Mouse (Mus musculus) MEL (cell line): ENCODE data around the gene Gm10837. TPM values are rescaled to one million over a fixed set of nuclear protein-coding genes. Genes with fewer than 3 reads are reported as not detected.

Experiments used
- DNase-seq: peaks from one replicate; pipeline ENCODE4 v3.0.0; 2011; ENCODE audit warnings: low read depth, low spot score
- H3K27ac ChIP-seq: 2 replicates; pipeline ENCODE4 v1.5.1; 2012; ENCODE audit warnings: low read depth, mild to moderate bottlenecking, control low read depth, low read length, moderate library complexity; ENCODE audit not compliant: control insufficient read depth
- H3K27me3 ChIP-seq, 2 experiments: fragments of 150-350 bp in 1 of 2; sonication (generic) in 1 of 2; 2 replicates each; pipeline ENCODE4 v1.6.1; 2012; ENCODE audit warnings: low read length in 2 of 2, mild to moderate bottlenecking in 2 of 2, improper control_type of control experiment in 1 of 2, moderate library complexity in 1 of 2; ENCODE audit not compliant: insufficient read depth in 2 of 2, control insufficient read depth in 1 of 2
- H3K36me3 ChIP-seq, 2 experiments: 2 replicates each; pipeline ENCODE4 v1.6.1; 2012 to 2014; ENCODE audit warnings: low read length in 2 of 2, improper control_type of control experiment in 1 of 2, inconsistent platforms in 1 of 2, mild to moderate bottlenecking in 1 of 2; ENCODE audit not compliant: insufficient read depth in 2 of 2, control insufficient read depth in 1 of 2
- H3K4me1 ChIP-seq, 2 experiments: fragments of 150-350 bp in 1 of 2; sonication (generic) in 1 of 2; 2 replicates each; pipeline ENCODE4 v1.6.1; 2012; ENCODE audit warnings: low read length in 2 of 2, improper control_type of control experiment in 1 of 2, mild to moderate bottlenecking in 1 of 2; ENCODE audit not compliant: insufficient read depth in 2 of 2, control insufficient read depth in 1 of 2
- H3K4me3 ChIP-seq, 2 experiments: fragments of 150-350 bp in 1 of 2; sonication (generic) in 1 of 2; 2 replicates each; pipeline ENCODE4 v1.5.1; 2012; ENCODE audit warnings: low read depth in 2 of 2, low read length in 2 of 2, mild to moderate bottlenecking in 2 of 2, moderate library complexity in 2 of 2, control low read depth in 1 of 2, improper control_type of control experiment in 1 of 2; ENCODE audit not compliant: control insufficient read depth in 1 of 2, insufficient read depth in 1 of 2
- H3K79me2 ChIP-seq: 2 replicates; pipeline ENCODE4 v1.6.1; 2012; ENCODE audit warnings: mild to moderate bottlenecking, low read length, moderate library complexity; ENCODE audit not compliant: control insufficient read depth, poor library complexity, insufficient read depth
- H3K9ac ChIP-seq: 2 replicates; pipeline ENCODE4 v1.6.1; 2012; ENCODE audit warnings: low read depth, mild to moderate bottlenecking, control low read depth, low read length, moderate library complexity; ENCODE audit not compliant: control insufficient read depth, poor library complexity, severe bottlenecking
- H3K9me3 ChIP-seq: fragments of 150-350 bp; sonication (generic); replicated peaks from 2 replicates; pipeline ENCODE4 v1.6.1; 2012; ENCODE audit warnings: mild to moderate bottlenecking, low read length, improper control_type of control experiment, moderate library complexity; ENCODE audit not compliant: insufficient read depth
- CHD1 ChIP-seq: IDR thresholded peaks from 2 replicates; pipeline ENCODE4 v1.6.1; 2012; ENCODE audit warnings: low read depth, mild to moderate bottlenecking, inconsistent platforms, low read length, improper control_type of control experiment
- CHD2 ChIP-seq: IDR thresholded peaks from 2 replicates; pipeline ENCODE4 v1.6.1; 2011; ENCODE audit warnings: low read length, improper control_type of control experiment
- CTCF ChIP-seq, 3 experiments: IDR thresholded peaks in 2 of 3; conservative IDR thresholded peaks in 1 of 3; 2 replicates each; pipeline ENCODE4 v1.5.1; 2011 to 2012; ENCODE audit warnings: low read length in 3 of 3, low read depth in 2 of 3, mild to moderate bottlenecking in 2 of 3, improper control_type of control experiment in 1 of 3, inconsistent platforms in 1 of 3, mixed read lengths in 1 of 3, moderate library complexity in 1 of 3; ENCODE audit not compliant: control insufficient read depth in 1 of 3, insufficient read depth in 1 of 3, poor library complexity in 1 of 3, severe bottlenecking in 1 of 3
- E2F4 ChIP-seq: IDR thresholded peaks from 2 replicates; pipeline ENCODE4 v1.6.1; 2011; ENCODE audit warnings: low read depth, low read length, improper control_type of control experiment, borderline replicate concordance
- ELF1 ChIP-seq: IDR thresholded peaks from 2 replicates; pipeline ENCODE4 v1.6.1; 2014; ENCODE audit warnings: low read depth, mild to moderate bottlenecking, inconsistent platforms, low read length, improper control_type of control experiment, moderate library complexity
- EP300 ChIP-seq, 2 experiments: IDR thresholded peaks; 2 replicates each; pipeline ENCODE4 v1.6.1; 2011; ENCODE audit warnings: improper control_type of control experiment in 2 of 2, low read length in 2 of 2, low read depth in 1 of 2, mild to moderate bottlenecking in 1 of 2
- ETS1 ChIP-seq: IDR thresholded peaks from 2 replicates; pipeline ENCODE4 v1.6.1; 2012; ENCODE audit warnings: low read depth, mild to moderate bottlenecking, inconsistent platforms, low read length, improper control_type of control experiment, moderate library complexity
- GABPA ChIP-seq: IDR thresholded peaks from 2 replicates; pipeline ENCODE4 v1.6.1; 2012; ENCODE audit warnings: low read depth, mild to moderate bottlenecking, inconsistent platforms, low read length, improper control_type of control experiment, moderate library complexity
- GATA1 ChIP-seq: IDR thresholded peaks from 2 replicates; pipeline ENCODE4 v1.6.1; 2011; ENCODE audit warnings: low read depth, low read length, improper control_type of control experiment
- HCFC1 ChIP-seq: IDR thresholded peaks from 2 replicates; pipeline ENCODE4 v1.6.1; 2012; ENCODE audit warnings: low read depth, mild to moderate bottlenecking, inconsistent platforms, low read length, improper control_type of control experiment, moderate library complexity
- JUND ChIP-seq: IDR thresholded peaks from 2 replicates; pipeline ENCODE4 v1.6.1; 2011; ENCODE audit warnings: low read depth, mild to moderate bottlenecking, improper control_type of control experiment, low read length
- KAT2A ChIP-seq: conservative IDR thresholded peaks from 2 replicates; pipeline ENCODE4 v1.6.1; 2012; ENCODE audit warnings: low read depth, low read length, improper control_type of control experiment, inconsistent platforms
- MAFK ChIP-seq: IDR thresholded peaks from 2 replicates; pipeline ENCODE4 v1.6.1; 2011; ENCODE audit warnings: low read depth, mild to moderate bottlenecking, low read length, improper control_type of control experiment, borderline replicate concordance
- MAX ChIP-seq: IDR thresholded peaks from 2 replicates; pipeline ENCODE4 v1.6.1; 2011; ENCODE audit warnings: low read length, improper control_type of control experiment
- MAZ ChIP-seq: IDR thresholded peaks from 2 replicates; pipeline ENCODE4 v1.6.1; 2012; ENCODE audit warnings: low read depth, mild to moderate bottlenecking, inconsistent platforms, low read length, improper control_type of control experiment
- MEF2A ChIP-seq: IDR thresholded peaks from 2 replicates; pipeline ENCODE4 v1.6.1; 2014; ENCODE audit warnings: low read depth, mild to moderate bottlenecking, inconsistent platforms, low read length, improper control_type of control experiment; ENCODE audit not compliant: poor library complexity, insufficient replicate concordance, severe bottlenecking; ENCODE audit errors: extremely low read depth
- MXI1 ChIP-seq: IDR thresholded peaks from 2 replicates; pipeline ENCODE4 v1.6.1; 2011; ENCODE audit warnings: mild to moderate bottlenecking, low read depth, low read length, improper control_type of control experiment
- MYB ChIP-seq: IDR thresholded peaks from 2 replicates; pipeline ENCODE4 v1.6.1; 2011; ENCODE audit warnings: mild to moderate bottlenecking, low read depth, low read length, improper control_type of control experiment
- NELFE ChIP-seq: IDR thresholded peaks from 2 replicates; pipeline ENCODE4 v1.6.1; 2011; ENCODE audit warnings: low read depth, low read length, improper control_type of control experiment
- NRF1 ChIP-seq: IDR thresholded peaks from 2 replicates; pipeline ENCODE4 v1.6.1; 2014; ENCODE audit warnings: low read depth, mild to moderate bottlenecking, inconsistent platforms, low read length, improper control_type of control experiment, moderate library complexity; ENCODE audit not compliant: poor library complexity, insufficient read depth, severe bottlenecking
- POLR2AphosphoS2 ChIP-seq: IDR thresholded peaks from 2 replicates; pipeline ENCODE4 v1.6.1; 2011; ENCODE audit warnings: low read length, improper control_type of control experiment
- RAD21 ChIP-seq: IDR thresholded peaks from 2 replicates; pipeline ENCODE4 v1.6.1; 2011; ENCODE audit warnings: mild to moderate bottlenecking, low read depth, low read length, improper control_type of control experiment
- RCOR1 ChIP-seq: IDR thresholded peaks from 2 replicates; pipeline ENCODE4 v1.6.1; 2012; ENCODE audit warnings: low read depth, mild to moderate bottlenecking, inconsistent platforms, low read length, improper control_type of control experiment
- SIN3A ChIP-seq: IDR thresholded peaks from 2 replicates; pipeline ENCODE4 v1.6.1; 2012; ENCODE audit warnings: low read length, improper control_type of control experiment, inconsistent platforms
- SMC3 ChIP-seq: IDR thresholded peaks from 2 replicates; pipeline ENCODE4 v1.6.1; 2011; ENCODE audit warnings: low read depth, low read length, improper control_type of control experiment
- TBP ChIP-seq: IDR thresholded peaks from 2 replicates; pipeline ENCODE4 v1.8.0; 2011; ENCODE audit warnings: low read depth, low read length, improper control_type of control experiment
- TCF12 ChIP-seq: IDR thresholded peaks from 2 replicates; pipeline ENCODE4 v1.6.1; 2014; ENCODE audit warnings: low read depth, mild to moderate bottlenecking, inconsistent platforms, low read length, improper control_type of control experiment, moderate library complexity
- UBTF ChIP-seq: IDR thresholded peaks from 2 replicates; pipeline ENCODE4 v1.6.1; 2012; ENCODE audit warnings: low read depth, mild to moderate bottlenecking, inconsistent platforms, low read length, improper control_type of control experiment, moderate library complexity, borderline replicate concordance; ENCODE audit not compliant: insufficient read depth
- USF1 ChIP-seq: IDR thresholded peaks from 2 replicates; pipeline ENCODE4 v1.6.1; 2014; ENCODE audit warnings: low read depth, mild to moderate bottlenecking, inconsistent platforms, low read length, improper control_type of control experiment, moderate library complexity
- USF2 ChIP-seq, 2 experiments: IDR thresholded peaks; 2 replicates each; pipeline ENCODE4 v1.6.1; 2011 to 2012; ENCODE audit warnings: improper control_type of control experiment in 2 of 2, low read length in 2 of 2, borderline replicate concordance in 1 of 2, inconsistent platforms in 1 of 2, low read depth in 1 of 2, mild to moderate bottlenecking in 1 of 2; ENCODE audit not compliant: insufficient read depth in 1 of 2
- ZC3H11A ChIP-seq: IDR thresholded peaks from 2 replicates; pipeline ENCODE4 v1.6.1; 2012; ENCODE audit warnings: low read depth, mild to moderate bottlenecking, inconsistent platforms, low read length, improper control_type of control experiment
- ZKSCAN1 ChIP-seq: IDR thresholded peaks from 2 replicates; pipeline ENCODE4 v1.6.1; 2012; ENCODE audit warnings: low read depth, mild to moderate bottlenecking, inconsistent platforms, low read length, improper control_type of control experiment, moderate library complexity
- ZMIZ1 ChIP-seq: IDR thresholded peaks from 2 replicates; pipeline ENCODE4 v1.6.1; 2012; ENCODE audit warnings: low read depth, mild to moderate bottlenecking, inconsistent platforms, low read length, improper control_type of control experiment, moderate library complexity
- ZNF384 ChIP-seq: IDR thresholded peaks from 2 replicates; pipeline ENCODE4 v1.6.1; 2012; ENCODE audit warnings: low read depth, mild to moderate bottlenecking, inconsistent platforms, low read length, improper control_type of control experiment
- polyA plus RNA-seq, 2 experiments: library from polyadenylated mRNA; stranded (reverse) in 1 of 2; unstranded in 1 of 2; fragments of >175 nt in 1 of 2; fragments of >200 nt in 1 of 2; gene quantifications; 2 replicates each; pipeline versions ENCODE4 v1.2.1 to v1.2.4; 2012; ENCODE audit warnings: low replicate concordance in 2 of 2, low read depth in 1 of 2; ENCODE audit not compliant: insufficient read length in 2 of 2, insufficient read depth in 1 of 2, missing spikeins in 1 of 2
- total RNA-seq: library from RNA; depleted of rRNA; stranded (reverse); fragments of 300-350 nt; gene quantifications from 2 replicates; pipeline ENCODE4 v1.2.3, GENCODE M21; 2012

Gene Gm10837
- total and polyA plus RNA-seq, 3 experiments, result not detected

GRCm38 (mm10) chr14:122464763-122465741 lies 25.3 kb upstream of the Gm10837 start, which contains the start of gene Zic5:
Gene Zic5, minus strand, starts transcription at chr14:122465677.
- Histone ChIP-seq H3K27me3 (no peaks in the 10 kb centered on the region), H3K79me2 (peaks cover 46% of the 10 kb centered on the region), H3K36me3 (peaks cover 3 to 17% of the 10 kb centered on the region in 2 experiments; a peak in 3 of 4 replicates), H3K4me3 (peak within 1 kb of the TSS; percentile 72 to 94), H3K27ac (peak within 1 kb of the TSS; percentile 91), H3K4me1 (peaks cover 13 to 14% of the 10 kb centered on the region in 2 experiments), H3K9ac (peak within 1 kb of the TSS; percentile 93), H3K9me3 (no peaks in the 10 kb centered on the region)
- peak; percentile 95 for DNase-seq
- TF ChIP-seq KAT2A (no peak), RCOR1 (no peak), CHD2 (no peak), MAX (peak; percentile 42), ZNF384 (no peak), SIN3A (peak; percentile 59), MAZ (peak; percentile 98), RAD21 (no peak), SMC3 (no peak; the same call in 1 of the 2 replicates), CTCF (IDR thresholded peaks at IDR 0.05 in 2 of 3, conservative IDR thresholded peaks at IDR 0.05 in 1 of 3; ENCODE audit: control insufficient read depth in 1 of 3, insufficient read depth in 1 of 3, low read depth in 2 of 3, low read length in 3 of 3, poor library complexity in 1 of 3, severe bottlenecking in 1 of 3) (peak in 2 of 3 experiments; percentile 1 to 20; a peak in 1 of 6 replicates), TBP (peak; percentile 82), GABPA (no peak), TCF12 (peak; percentile 72), USF2 (IDR thresholded peaks at IDR 0.05; ENCODE audit: borderline replicate concordance in 1 of 2, insufficient read depth in 1 of 2, low read depth in 1 of 2, low read length in 2 of 2) (no peak), ZC3H11A (no peak), ETS1 (0 out of 2 replicates have a peak, but pooled peaks have one; percentile 18), MEF2A (no peak), NRF1 (peak; percentile 47; the same call in 1 of the 2 replicates), UBTF (peak; percentile 7; the same call in 1 of the 2 replicates), ZMIZ1 (peak; percentile 91), MXI1 (peak; percentile 22; the same call in 1 of the 2 replicates), CHD1 (peak; percentile 87; the same call in 1 of the 2 replicates), ELF1 (no peak), JUND (no peak), HCFC1 (peak; percentile 57), GATA1 (no peak), EP300 (IDR thresholded peaks at IDR 0.05; ENCODE audit: low read depth in 1 of 2, low read length in 2 of 2) (peak in 1 of 2 experiments; percentile 25; a peak in 1 of 4 replicates), MYB (no peak), USF1 (peak; percentile 19; the same call in 1 of the 2 replicates), MAFK (no peak), E2F4 (0 out of 2 replicates have a peak, but pooled peaks have one; percentile 19), POLR2AphosphoS2 (peak; percentile 60; the same call in 1 of the 2 replicates), NELFE (peak; percentile 78), ZKSCAN1 (0 out of 2 replicates have a peak, but pooled peaks have one; percentile 13)
